Mouse (Mus musculus): ENCODE results near the gene Cpm.

DNA sequence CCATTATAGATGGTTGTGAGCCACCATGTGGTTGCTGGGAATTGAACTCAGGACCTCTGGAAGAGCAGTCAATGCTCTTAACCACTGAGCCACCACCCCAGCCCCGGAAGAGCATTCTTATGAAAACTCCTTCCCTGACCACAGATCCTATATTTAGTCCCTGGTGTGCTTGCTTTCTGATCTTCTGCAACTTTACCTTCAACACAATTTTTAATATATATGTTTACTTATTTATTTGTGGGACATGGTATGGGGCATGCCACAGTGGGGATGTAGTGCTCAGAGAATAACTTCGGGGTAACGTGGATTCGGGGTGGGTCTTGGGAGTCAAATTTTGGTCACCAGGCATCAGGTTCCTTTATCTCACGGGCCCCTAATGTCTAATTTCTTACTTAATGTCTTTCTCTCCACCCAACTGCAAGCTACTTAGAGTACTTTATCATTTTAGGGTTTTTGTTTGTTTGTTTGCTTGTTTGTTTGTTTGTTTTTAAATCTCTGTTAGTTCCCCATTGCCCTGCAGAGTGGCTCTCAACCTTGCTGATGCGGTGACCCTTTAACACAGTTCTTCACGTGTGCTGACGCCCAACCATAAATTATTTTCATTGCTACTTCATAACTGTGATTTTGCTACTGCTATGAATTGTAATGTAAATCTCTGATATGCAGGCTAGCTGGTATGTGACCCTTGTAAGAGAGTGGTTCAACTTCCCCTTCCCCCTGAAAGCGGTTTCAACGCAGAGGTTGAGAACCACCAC is 39.4 kb downstream of the Cpm start:
- TF ChIP-seq USF1 (IDR thresholded peaks at IDR 0.05; ENCODE audit: low read depth) (no peak), POLR2AphosphoS2 (IDR thresholded peaks at IDR 0.05; ENCODE audit: insufficient read length, low read depth) (no peak), MAX (IDR thresholded peaks at IDR 0.05; ENCODE audit: low read depth) (no peak), CEBPB (IDR thresholded peaks at IDR 0.05; ENCODE audit: insufficient read depth, poor library complexity, severe bottlenecking) (no peak), TCF12 (IDR thresholded peaks at IDR 0.05; ENCODE audit: insufficient read depth, poor library complexity, severe bottlenecking) (no peak), POLR2A (IDR thresholded peaks at IDR 0.05; ENCODE audit: insufficient read length, low read depth) (no peak)
